Mouse (Mus musculus) stomach, postnatal 0 days (tissue): ENCODE data around the gene Tprn. TPM values are rescaled to one million over a fixed set of nuclear protein-coding genes. Genes with fewer than 3 reads are reported as not detected.
A peak's percentile ranks its signal among the peaks of the same experiment; 100 is the strongest.

Source experiments
- ATAC-seq: fragments of 200-750 bp; cut with Nextera tagmentation; 2 replicates; pipeline ENCODE4 v1.8.0; 2017; ENCODE audit not compliant: low FRiP score, low TSS enrichment
- DNase-seq: peaks from one replicate; pipeline ENCODE4 v3.0.0-alpha.2; 2016; ENCODE audit warnings: low spot score
- H3K27ac ChIP-seq: fragments of 300-500 bp; sonication (generic); replicated peaks from 2 replicates; pipeline ENCODE4 v1.5.1; 2014; ENCODE audit warnings: mild to moderate bottlenecking, control low read depth
- H3K27me3 ChIP-seq: fragments of 300-500 bp; sonication (generic); 2 replicates; pipeline ENCODE4 v1.6.1; 2014; ENCODE audit warnings: low read length; ENCODE audit not compliant: control insufficient read depth, insufficient read depth
- H3K36me3 ChIP-seq: fragments of 300-500 bp; sonication (generic); 2 replicates; pipeline ENCODE4 v1.6.1; 2014; ENCODE audit warnings: low read length, mixed read lengths; ENCODE audit not compliant: control insufficient read depth, insufficient read depth
- H3K4me1 ChIP-seq: fragments of 300-500 bp; sonication (generic); replicated peaks from 2 replicates; pipeline ENCODE4 v1.6.1; 2014; ENCODE audit warnings: antibody characterized with exemption; ENCODE audit not compliant: control insufficient read depth, insufficient read depth
- H3K4me2 ChIP-seq: fragments of 300-500 bp; sonication (generic); replicated peaks from 2 replicates; pipeline ENCODE4 v1.6.1; 2014; ENCODE audit warnings: low read depth, mild to moderate bottlenecking, control low read depth, moderate library complexity
- H3K4me3 ChIP-seq: fragments of 300-500 bp; sonication (generic); 2 replicates; pipeline ENCODE4 v1.5.1; 2014; ENCODE audit warnings: low read depth, low read length, control low read depth
- H3K9ac ChIP-seq: fragments of 300-500 bp; sonication (generic); 2 replicates; pipeline ENCODE4 v1.6.1; 2014; ENCODE audit warnings: mild to moderate bottlenecking, low read length, control low read depth, mixed read lengths
- H3K9me3 ChIP-seq: fragments of 300-500 bp; sonication (generic); 2 replicates; pipeline ENCODE4 v1.6.1; 2016; ENCODE audit warnings: low read length; ENCODE audit not compliant: control insufficient read depth
- CTCF ChIP-seq: IDR thresholded peaks from 2 replicates; pipeline ENCODE4 v1.5.1; 2016; ENCODE audit warnings: antibody characterized with exemption, low read depth, mild to moderate bottlenecking, moderate library complexity
- EP300 ChIP-seq: optimal IDR thresholded peaks from 2 replicates; pipeline ENCODE3; 2016; ENCODE audit warnings: antibody characterized with exemption
- WGBS: fragments of 180-500 bp; shearing (Covaris S2); extraction: QIAGEN DNeasy Blood & Tissue Kit; methylation state at CpG from one replicate; pipeline ENCODE4 v1.1.7; 2014; 5-methylcytosine and 5-hydroxymethylcytosine counted together
- polyA plus RNA-seq: library from polyadenylated mRNA; unstranded; fragments of >200 nt; fragmentation: Nextera tagmentation; extraction: Ambion mirVana; gene quantifications from 2 replicates; pipeline ENCODE4 v1.2.1, GENCODE M21; 2015

Tprn gene
- polyA plus RNA-seq, 1 experiment from 2014 or later, result 17.4 TPM

GRCm38 (mm10) chr2:25258887-25259286 lies 3.5 kb upstream of the Tprn start:
- TF ChIP-seq CTCF (peak; percentile 72), EP300 (no peak)
- H3K4me3 ChIP-seq, result no peak overlapping the region
- DNase-seq, result no peak
- WGBS, result 71% methylated on average over 2 of the region's 2 CpGs
- H3K36me3 ChIP-seq, result no peaks in the 10 kb centered on the region
- no peak overlapping the region for H3K27ac ChIP-seq
- H3K4me2 ChIP-seq, result no peak overlapping the region
- H3K9ac ChIP-seq, result no peak overlapping the region
- no peak for ATAC-seq
- H3K9me3 ChIP-seq, result no peaks in the 10 kb centered on the region
- no peaks in the 10 kb centered on the region for H3K27me3 ChIP-seq
- H3K4me1 ChIP-seq, result peaks cover 6% of the 10 kb centered on the region; the same call in 1 of the 2 replicates

- peak overlapping the region; percentile 98 for H3K4me2 ChIP-seq
- no peaks in the 10 kb centered on the region for H3K9me3 ChIP-seq
- ATAC-seq (peak; percentile 4), DNase-seq (no peak)
- H3K9ac ChIP-seq, result peak overlapping the region; percentile 23; the same call in 1 of the 2 replicates
- no peak for TF ChIP-seq EP300
- TF ChIP-seq CTCF, result no peak
- peak overlapping the region; percentile 84 for H3K4me3 ChIP-seq
- 41% methylated on average over 12 of the region's 12 CpGs for WGBS
- no peaks in the 10 kb centered on the region for H3K27me3 ChIP-seq
- no peaks in the 10 kb centered on the region for H3K36me3 ChIP-seq
- peaks cover 6% of the 10 kb centered on the region; the same call in 1 of the 2 replicates for H3K4me1 ChIP-seq
- H3K27ac ChIP-seq, result peak overlapping the region; percentile 79
These were observed 548 bp upstream of the Tprn start for GRCm38 (mm10) chr2:25261870-25262269.

- H3K4me3 ChIP-seq, result peak overlapping the region; percentile 84
- H3K4me1 ChIP-seq, result peaks cover 6% of the 10 kb centered on the region
- H3K9ac ChIP-seq, result peak overlapping the region; percentile 83
- no peaks in the 10 kb centered on the region for H3K36me3 ChIP-seq
- WGBS, result under 1% methylated on average over 70 of the region's 82 CpGs
- no peaks in the 10 kb centered on the region for H3K9me3 ChIP-seq
- no peak for ATAC-seq
- peak overlapping the region; percentile 92 for H3K27ac ChIP-seq
- TF ChIP-seq EP300 (no peak), CTCF (peak; percentile 20; the same call in 1 of the 2 replicates)
- DNase-seq, result peak; percentile 60
- H3K4me2 ChIP-seq, result peak overlapping the region; percentile 98
- no peaks in the 10 kb centered on the region for H3K27me3 ChIP-seq
These were observed 591 bp downstream of the Tprn start for GRCm38 (mm10) chr2:25262795-25263622.

GRCm38 (mm10) chr2:25263623-25264285 lies 1.3 kb downstream of the Tprn start:
- H3K4me2 ChIP-seq, result peak overlapping the region; percentile 98
- ATAC-seq (no peak), DNase-seq (no peak)
- H3K36me3 ChIP-seq, result no peaks in the 10 kb centered on the region; the same call in 1 of the 2 replicates
- peak overlapping the region; percentile 83 for H3K9ac ChIP-seq
- H3K4me3 ChIP-seq, result peak overlapping the region; percentile 84
- 27% methylated on average over 12 of the region's 12 CpGs for WGBS
- TF ChIP-seq EP300, result no peak
- no peak for TF ChIP-seq CTCF
- H3K9me3 ChIP-seq, result no peaks in the 10 kb centered on the region
- peaks cover 6% of the 10 kb centered on the region for H3K4me1 ChIP-seq
- no peaks in the 10 kb centered on the region for H3K27me3 ChIP-seq
- peak overlapping the region; percentile 92 for H3K27ac ChIP-seq

- Histone ChIP-seq H3K4me2 (peak overlapping the region; percentile 98), H3K4me3 (peak overlapping the region; percentile 84), H3K27me3 (no peaks in the 10 kb centered on the region), H3K27ac (peak overlapping the region; percentile 92), H3K36me3 (no peaks in the 10 kb centered on the region; the same call in 1 of the 2 replicates), H3K9me3 (no peaks in the 10 kb centered on the region), H3K9ac (peak overlapping the region; percentile 83), H3K4me1 (peaks cover 6% of the 10 kb centered on the region)
- ATAC-seq (no peak), DNase-seq (no peak)
- WGBS, result 61% methylated on average over 5 of the region's 5 CpGs
- TF ChIP-seq EP300 (no peak), CTCF (no peak)
These were observed 1.9 kb downstream of the Tprn start for GRCm38 (mm10) chr2:25264286-25264660.
